Mouse (Mus musculus): ENCODE data around the gene Pde4b.

Gene Pde4b

DNA sequence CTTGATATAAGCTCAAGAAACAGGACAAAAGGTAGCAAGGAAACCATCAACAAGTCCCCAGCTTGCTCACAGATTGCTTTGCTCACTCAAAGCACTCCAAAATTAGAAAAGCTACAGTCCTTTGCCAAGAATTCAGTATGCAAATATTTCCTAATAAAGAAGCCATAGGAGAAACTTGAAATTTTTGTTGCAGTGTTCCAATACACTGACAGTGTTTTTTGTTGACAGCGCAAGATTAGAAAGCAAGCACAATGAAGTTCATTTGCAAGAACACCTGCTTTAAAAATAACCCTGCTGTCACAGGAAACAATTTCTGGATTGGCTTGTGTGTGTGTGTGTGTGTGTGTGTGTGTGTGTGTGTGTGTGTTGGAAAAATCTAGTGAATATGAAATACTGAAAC lies 311.2 kb downstream of the Pde4b start:
- no peak for DNase-seq (ENCODE audit: low spot score in 2 of 2)

DNA sequence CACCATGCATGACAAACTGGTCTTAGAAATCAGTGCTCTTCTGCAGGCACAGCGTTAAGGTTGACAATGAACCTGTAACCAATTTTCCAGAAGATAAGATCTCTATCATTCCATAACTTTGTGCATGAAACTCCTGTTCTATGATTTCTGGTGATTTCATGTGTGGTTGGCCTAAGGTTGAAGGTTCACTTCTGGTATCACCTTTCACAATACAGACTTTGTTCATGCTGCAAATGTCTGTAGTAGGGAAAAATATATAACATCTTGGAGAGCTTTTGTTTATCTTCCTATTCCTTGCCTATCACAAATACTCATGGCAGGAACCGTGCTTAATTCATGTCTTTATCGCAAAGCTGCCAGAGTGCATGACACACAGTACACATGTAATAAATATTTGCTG lies 319.5 kb downstream of the Pde4b start:
- DNase-seq (ENCODE audit: low spot score in 2 of 2), result no peak

- DNase-seq (ENCODE audit: low spot score in 2 of 2), result no peak
Measured at GRCm38 (mm10) chr4:102408132-102408531, 320.8 kb downstream of the Pde4b start.

- peak in 1 of 2 experiments; percentile 42 for DNase-seq (ENCODE audit: low spot score in 2 of 2)
Measured at GRCm38 (mm10) chr4:102408938-102409337, 321.6 kb downstream of the Pde4b start.

GRCm38 (mm10) chr4:102413101-102413500 lies 325.8 kb downstream of the Pde4b start:
- DNase-seq (ENCODE audit: low spot score in 2 of 2), result no peak

DNA sequence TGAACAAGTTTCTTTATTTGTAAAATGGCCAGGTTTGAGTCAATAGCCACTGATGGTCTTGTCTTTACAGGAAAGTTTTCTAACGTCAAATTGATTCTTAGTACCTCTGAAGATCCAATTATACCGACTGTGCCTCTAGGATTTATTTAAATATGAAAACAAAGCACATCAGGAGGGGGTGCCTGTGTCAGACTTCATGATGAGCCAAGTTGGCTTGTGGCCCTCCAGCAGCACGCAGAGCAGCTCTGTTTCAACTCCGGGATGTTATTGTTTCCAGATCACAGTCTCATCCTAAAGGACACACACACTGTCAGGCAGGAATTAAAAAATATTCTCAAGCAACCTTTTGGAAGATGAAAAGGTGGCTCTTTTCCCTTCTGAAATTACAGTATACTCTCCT lies 326.5 kb downstream of the Pde4b start:
- peak; percentile 40 to 52 for DNase-seq (ENCODE audit: low spot score in 2 of 2)

DNA sequence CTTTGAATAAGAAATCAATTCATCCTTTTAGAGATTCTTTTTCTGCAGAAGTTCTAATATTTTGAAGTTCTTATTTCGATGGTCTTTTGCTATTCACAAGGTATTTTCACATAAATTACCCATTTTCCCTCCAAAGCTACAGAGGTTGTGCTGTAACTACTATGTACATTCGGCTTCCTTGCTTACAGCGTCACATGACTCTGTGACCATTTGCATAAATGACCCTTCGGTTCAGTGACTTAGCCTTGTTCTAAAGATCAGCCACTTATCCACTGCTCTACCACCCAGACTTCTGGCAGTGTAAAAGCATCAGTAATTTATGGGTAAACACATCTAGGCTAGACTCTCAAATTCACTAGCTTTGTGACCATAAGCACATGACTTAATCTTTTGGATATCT lies 327.3 kb downstream of the Pde4b start:
- DNase-seq (ENCODE audit: low spot score in 2 of 2), result no peak

DNA sequence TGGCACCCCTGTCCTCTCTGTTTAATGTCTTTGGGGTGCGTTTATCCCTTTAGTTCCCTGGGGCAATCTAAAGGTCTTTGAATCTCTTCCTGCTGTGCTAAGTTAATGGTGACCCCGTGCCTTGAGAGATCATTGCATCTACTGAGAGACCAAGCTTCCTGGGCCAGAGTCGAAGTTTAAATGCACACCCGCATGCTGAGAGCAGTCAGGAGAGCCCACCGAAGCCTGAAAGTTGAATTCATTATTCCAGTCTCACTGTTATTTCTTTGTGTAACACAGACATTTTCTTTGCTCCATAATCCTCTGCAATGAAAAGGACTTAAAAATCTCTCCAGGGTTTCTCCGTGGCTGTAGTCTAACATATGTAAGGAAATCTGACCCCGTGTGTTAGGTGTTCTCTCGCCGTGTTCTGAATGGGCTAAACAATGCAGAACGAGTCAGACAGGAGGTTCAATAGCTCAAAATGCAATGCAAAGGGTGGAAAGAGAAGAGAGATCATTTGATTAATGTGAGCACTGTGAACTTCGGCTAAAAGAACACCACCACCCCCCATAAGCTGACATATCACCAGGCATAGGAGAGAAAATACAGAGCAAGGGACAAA lies 333.6 kb downstream of the Pde4b start:
- DNase-seq (ENCODE audit: low spot score in 2 of 2), result peak in 1 of 2 experiments; percentile 17

- peak; percentile 29 to 36 for DNase-seq (ENCODE audit: low spot score in 2 of 2)
Measured at GRCm38 (mm10) chr4:102421398-102421859, 334.1 kb downstream of the Pde4b start.

- DNase-seq (ENCODE audit: low spot score in 2 of 2), result peak; percentile 29 to 54
Measured at GRCm38 (mm10) chr4:102424104-102424503, 336.8 kb downstream of the Pde4b start.

DNA sequence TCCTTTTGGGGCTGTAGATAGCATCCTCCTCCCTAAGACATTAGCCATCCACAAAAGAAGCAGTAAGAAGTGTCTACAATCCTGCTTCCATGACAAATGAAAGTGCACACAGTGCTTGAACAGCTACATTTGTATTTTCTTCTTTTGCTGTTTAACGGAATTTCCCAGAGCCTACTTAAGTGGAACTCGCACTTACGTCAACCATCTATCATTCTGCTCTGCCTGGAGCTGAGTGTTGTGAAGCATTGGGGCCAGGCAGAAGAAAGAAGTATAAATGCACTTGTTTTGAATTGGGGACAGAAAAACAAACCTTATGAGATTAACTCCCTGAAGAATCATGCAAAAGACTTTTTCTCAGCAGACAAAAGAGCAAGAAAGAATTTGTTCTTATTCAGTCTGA lies 338.1 kb downstream of the Pde4b start:
- DNase-seq (ENCODE audit: low spot score in 2 of 2), result peak in 1 of 2 experiments; percentile 11

- DNase-seq (ENCODE audit: low spot score in 2 of 2), result no peak
Measured at GRCm38 (mm10) chr4:102429730-102430341, 342.5 kb downstream of the Pde4b start.

- no peak for DNase-seq (ENCODE audit: low spot score in 2 of 2)
Measured at GRCm38 (mm10) chr4:102432040-102432782, 344.9 kb downstream of the Pde4b start.

- peak; percentile 44 to 51 for DNase-seq (ENCODE audit: low spot score in 2 of 2)
Measured at GRCm38 (mm10) chr4:102439401-102440118, 352.2 kb downstream of the Pde4b start.

DNA sequence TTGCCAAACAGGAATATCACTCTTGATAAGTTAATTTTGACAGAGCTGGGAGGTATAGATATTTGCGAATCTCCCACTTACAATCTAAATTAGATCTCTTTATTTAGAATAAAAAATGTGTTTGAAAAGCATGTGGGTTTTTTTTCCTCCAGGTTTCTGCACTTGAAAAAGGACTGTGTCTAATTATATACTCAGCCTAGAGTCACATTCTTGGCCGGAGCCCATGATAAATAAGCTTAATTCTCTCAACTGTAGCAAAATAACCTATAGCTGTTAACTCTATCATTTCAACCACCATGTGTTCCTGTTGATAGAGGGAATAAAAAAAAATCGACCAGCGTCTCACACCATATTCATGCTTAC lies 352.8 kb downstream of the Pde4b start:
- DNase-seq (ENCODE audit: low spot score in 2 of 2), result no peak

GRCm38 (mm10) chr4:102443533-102443932 lies 356.2 kb downstream of the Pde4b start:
- no peak for DNase-seq (ENCODE audit: low spot score in 2 of 2)

GRCm38 (mm10) chr4:102444501-102444900 lies 357.2 kb downstream of the Pde4b start:
- no peak for DNase-seq (ENCODE audit: low spot score in 2 of 2)

DNA sequence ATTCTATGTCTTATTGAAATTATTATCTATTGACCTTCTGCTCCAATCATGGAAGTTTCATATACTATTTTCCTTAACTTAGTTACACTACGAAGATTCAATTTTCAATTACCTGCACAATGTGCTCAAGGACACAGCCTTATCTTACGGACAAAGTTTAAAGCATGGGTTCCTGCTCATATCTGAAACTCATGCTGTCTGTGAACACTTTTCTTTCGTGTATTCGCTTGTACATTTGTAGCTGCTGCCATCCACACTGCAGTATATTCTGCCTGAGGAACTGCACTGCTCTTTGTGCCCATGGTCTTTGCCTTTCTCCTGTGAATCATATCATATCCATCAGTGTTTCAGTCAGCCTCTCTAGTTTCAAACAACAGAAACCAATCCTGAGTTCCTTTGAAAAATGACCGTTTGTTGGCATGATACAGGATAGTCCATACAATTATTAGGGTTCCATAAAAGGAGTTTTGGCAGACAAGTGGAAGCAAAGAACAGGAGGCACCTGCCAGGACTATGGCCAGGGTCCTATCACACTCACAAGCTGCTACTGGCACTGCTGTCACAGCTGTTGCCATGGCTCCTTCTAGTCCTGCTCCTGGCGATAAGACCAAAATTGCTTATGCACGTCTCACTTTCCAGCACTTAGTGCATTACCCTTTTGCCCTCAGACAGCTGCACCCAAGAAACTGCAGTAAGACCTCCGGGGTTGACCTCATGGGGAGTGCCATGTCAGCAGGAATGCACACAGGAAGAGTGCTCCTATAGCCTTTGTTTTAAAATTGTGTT lies 359.0 kb downstream of the Pde4b start:
- DNase-seq (ENCODE audit: low spot score in 2 of 2), result no peak

DNA sequence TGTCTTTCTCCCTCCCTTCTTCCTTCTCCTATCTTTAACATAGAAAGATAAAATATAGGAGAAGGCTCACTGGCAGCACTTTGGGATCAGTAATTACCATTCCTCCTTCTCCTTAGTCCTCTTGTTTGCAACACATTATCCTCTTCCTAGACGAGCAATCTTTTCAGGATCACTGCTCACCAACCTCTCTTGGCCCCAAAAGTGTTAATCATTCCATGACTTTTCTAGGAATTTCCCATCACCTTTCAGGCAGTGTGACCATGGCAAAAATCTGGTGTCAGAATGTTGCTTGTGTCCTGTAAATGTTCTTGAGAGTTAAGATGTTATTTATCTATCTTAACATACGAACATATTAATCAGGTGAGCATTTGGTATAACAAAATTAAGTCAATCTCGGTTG lies 369.1 kb downstream of the Pde4b start:
- DNase-seq (ENCODE audit: low spot score in 2 of 2), result no peak

GRCm38 (mm10) chr4:102459216-102459999 lies 372.1 kb downstream of the Pde4b start:
- DNase-seq (ENCODE audit: low spot score in 2 of 2), result no peak

DNA sequence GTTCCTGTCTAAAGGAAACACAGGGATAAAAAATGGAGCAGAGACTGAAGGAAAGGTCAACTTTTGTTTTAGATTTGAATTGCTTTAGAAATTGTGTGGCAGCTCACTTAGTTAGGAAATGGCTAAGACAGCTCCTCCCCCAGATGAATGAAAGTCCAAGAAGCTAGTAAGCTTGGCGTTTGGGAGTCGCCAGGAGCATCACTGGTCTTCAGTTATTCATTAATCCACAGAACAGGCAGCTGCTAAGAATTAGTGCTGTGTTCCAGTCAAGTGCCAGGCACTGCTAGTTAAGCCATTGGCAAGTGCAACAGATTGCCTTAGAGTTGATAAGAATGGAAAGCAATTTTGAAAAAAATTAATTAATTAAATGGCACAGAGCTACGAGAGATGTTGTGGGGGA lies 390.8 kb downstream of the Pde4b start:
- no peak for DNase-seq (ENCODE audit: low spot score in 2 of 2)
